Mouse (Mus musculus): ENCODE measurements around the gene Zbtb11. TPM values are rescaled to one million over a fixed set of nuclear protein-coding genes. Genes with fewer than 3 reads are reported as not detected.

Gene Zbtb11
- total RNA-seq, 2 experiments from 2014 or later, result 55.7 to 56.6 TPM

DNA sequence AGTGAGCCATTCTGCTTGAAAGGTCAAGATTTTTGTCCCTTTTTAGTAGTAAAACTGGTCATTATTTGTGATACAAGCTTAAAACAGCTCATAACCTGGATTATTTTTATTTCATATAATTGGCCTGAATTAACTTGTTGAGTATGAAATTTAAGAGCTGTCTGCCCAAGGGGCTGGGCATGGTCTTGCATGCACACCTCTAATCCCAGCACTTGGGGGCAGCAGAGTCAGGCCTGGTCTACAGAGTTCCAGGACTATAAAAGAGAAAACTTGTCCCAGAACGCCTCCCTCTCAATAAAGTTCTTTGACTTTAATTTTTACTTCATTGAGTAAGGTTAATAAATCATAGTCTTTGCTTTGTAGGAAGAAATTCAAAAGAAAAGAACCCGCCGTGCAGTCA, 4.5 kb upstream of the Zbtb11 start:
- no peak for DNase-seq (ENCODE audit: low spot score in 2 of 2)

DNA sequence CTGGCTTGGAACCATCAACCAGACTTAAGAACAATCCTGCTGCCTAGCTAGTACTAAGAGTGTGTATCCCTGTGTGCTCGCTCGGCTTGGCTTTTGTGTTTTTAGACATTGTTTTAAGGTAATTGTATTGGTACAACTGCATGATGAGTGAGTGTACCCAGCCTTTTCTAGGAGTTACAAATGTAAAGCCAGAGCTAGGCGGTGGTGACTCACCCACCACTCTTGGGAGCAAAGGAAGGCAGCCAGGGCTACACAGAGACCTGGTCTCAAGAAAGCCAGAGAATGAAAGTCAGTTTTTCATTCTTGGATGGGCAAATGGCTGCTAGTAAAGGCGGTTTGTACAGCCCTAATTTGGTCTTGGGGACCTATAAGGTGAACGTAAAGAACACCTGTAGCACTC, 3.3 kb upstream of the Zbtb11 start:
- no peak for DNase-seq (ENCODE audit: low spot score in 2 of 2)

DNA sequence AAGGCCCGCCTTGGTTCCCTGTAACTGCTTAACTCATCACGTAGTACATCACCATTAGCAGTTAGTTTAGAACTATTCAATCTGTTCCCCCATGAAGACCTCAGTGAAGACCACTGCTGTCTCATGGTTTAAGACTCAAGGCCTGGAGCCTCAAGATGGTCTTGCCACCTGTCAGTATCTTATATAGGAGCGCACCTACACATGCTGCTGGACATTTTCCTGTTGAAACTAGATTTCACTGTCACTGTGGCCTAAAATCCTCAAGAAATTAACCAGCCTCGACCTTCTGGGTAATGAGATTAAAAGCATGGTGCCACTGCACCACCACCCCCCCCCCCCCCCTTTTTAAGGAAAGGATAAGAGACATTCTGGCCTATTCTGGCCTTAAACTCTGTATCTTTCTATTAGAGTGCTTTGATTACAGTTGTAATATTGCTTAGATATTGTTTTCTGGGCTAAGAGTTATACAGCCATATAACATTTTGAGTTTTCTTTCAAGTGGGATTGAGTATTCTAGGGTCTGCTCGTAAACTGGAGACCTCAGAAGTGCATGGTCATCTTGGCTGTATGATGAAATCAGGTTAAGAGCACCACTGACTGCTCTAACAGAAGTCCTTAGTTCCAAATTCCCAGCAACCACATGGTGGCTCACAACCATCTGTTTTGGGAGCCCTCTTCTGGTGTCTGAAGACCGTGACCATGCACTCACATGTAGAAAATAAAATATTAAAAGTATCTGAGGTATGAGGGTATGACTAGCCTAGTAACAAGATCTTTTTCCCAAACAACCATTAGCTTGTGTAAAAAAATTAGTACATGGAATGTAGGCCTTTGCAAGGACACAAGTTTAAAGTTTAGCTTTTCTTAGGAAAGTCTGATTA, 1.7 kb upstream of the Zbtb11 start:
- no peak for DNase-seq (ENCODE audit: low spot score in 2 of 2)

DNA sequence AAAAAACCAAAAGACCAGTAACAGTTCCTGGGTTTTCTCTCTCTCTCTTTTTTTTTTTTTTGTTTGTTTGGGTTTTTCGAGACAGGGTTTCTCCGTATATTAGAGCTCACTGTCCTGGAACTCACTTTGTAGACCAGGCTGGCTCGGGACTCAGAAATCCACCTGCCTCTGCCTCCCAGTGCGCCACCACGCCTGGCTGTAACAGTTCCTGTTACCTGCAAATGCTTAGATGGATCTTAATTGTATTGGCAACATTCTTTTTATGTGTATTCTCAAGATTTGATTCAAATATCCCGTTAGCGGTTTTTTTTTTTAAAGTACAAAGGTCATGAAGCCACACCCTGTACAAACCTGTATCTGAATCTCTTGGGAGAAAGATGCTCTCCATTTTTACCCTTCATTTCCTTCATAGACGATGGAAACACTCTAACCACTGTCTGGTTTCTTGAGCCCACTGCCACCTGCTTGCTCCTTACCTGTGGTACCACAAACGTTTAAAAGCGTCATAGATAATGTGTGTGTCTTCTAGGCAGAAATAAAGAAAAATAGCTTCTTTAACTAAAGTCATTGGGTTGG, 969 bp upstream of the Zbtb11 start:
- no peak for DNase-seq (ENCODE audit: low spot score in 2 of 2)

DNA sequence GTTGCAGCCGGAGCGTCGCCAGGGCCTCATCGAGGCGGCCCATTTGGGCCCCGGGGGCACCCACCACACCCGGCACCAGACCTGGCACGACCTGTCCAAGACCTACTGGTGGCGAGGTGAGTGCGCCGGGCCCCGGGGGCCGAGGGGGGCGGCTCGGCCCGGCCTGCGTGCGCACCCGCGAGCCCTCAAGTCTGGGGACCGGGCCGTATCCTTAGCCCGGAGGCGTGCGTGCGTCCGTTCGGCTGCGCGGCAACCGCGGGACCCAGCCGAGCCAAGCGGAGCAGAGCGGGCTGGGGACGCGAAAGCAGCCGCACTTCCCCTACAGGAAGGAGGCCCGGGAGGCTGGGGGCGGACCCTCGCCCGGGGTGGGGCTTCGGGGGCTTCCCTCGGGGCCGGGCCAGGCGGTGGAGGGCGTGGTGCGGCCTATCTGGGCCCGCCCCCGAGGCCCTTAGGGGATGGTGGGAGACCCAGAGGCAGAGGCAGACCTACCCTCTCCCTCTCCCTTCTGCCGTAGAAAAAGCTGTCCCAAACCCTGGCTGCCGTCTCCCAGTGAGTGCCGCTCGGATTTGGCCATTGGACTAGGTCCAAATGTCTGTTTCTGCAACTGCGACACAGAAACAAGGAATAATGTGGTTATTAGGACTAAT, 696 bp downstream of the Zbtb11 start:
- peak; percentile 87 to 88 for DNase-seq (ENCODE audit: low spot score in 2 of 2)

DNA sequence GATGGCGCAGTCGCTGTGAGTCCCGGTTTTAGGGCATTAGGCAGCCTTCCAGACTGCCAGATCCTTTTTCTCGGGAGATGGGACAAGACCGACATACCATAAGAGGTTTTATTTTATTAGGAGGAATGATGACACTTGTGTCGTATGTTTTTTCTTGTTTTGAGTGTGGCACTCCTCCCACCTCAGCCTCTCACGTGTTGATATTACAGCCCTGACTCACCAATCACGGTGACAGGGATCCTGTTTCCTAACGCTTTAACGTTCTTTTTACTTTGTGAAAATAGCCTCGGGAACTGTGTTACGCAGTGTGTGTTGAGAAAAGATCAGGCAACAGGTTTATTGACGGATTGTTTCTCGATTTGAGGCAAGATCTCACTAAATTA, 1.2 kb downstream of the Zbtb11 start:
- DNase-seq (ENCODE audit: low spot score in 2 of 2), result peak in 1 of 2 experiments; percentile 69

DNA sequence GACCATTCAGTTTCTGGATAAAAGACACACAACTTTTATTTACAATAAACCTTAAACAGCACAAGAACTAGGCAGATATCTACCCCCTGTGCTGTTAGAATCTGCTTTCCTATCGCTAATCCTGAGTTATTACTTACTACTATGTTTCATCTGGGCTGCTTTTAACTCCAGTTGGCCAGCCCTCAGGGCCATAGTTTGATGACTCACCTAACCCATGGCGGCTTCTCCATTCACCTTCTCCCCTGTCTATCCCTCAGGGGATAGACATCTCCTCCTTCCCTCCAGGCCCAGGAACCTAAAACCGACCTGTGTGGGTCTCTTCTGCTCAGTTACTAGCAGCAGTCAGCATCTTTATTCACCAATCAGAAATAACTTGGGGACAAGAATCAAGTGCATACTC, 12.3 kb downstream of the Zbtb11 start:
- no peak for DNase-seq (ENCODE audit: low spot score in 2 of 2)

DNA sequence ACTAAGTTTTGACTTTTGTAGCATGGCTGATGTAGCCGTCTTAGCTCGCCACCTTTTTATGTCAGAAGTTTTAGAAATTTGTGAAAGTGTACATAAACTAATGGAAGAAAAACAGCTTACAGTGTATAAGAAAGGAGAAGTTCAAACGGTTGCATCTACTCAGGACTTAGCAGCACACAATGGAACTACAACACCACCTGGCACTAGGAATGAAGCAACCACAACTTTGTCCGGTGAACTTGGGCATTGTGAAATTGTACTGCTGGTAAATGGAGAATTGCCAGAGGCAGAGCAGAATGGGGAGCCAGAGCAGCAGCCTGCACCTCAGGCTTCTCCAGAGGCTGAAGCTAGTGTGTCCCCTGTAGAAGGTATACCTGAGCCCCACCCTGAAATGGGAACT, 16.6 kb downstream of the Zbtb11 start:
- no peak for DNase-seq (ENCODE audit: low spot score in 2 of 2)

DNA sequence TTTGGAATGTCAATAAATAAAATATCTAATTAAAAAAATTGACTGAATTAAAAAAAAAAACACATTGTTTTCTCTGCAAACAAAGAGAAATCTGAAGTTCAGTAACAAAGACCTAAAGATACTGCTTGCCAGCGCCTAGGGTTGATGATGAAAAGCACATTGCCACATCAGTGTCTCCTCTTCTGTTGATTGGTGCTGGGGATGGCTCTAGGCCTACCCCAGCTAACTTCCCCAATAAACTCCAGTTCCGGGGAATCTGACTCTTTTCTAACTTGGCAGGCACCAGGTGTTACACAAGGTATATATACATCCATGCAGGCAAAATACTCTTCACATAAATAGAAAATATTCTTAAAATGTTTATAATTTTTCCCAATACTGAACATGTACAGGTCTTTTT, 20.6 kb downstream of the Zbtb11 start:
- DNase-seq (ENCODE audit: low spot score in 2 of 2), result no peak

DNA sequence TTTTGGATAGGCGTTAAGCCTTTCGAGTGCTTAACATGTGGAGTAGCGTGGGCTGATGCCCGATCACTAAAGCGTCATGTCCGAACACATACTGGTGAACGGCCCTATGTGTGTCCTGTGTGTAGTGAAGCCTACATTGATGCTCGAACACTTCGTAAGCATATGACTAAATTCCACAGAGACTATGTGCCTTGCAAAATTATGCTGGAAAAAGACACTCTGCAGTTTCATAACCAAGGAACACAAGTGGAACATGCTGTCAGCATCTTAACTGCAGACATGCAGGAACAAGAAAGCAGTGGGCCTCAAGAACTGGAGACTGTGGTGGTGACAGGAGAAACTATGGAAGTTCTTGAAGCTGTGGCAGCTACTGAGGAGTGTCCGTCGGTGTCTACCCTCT, 33.1 kb downstream of the Zbtb11 start:
- DNase-seq (ENCODE audit: low spot score in 2 of 2), result peak in 1 of 2 experiments; percentile 26

DNA sequence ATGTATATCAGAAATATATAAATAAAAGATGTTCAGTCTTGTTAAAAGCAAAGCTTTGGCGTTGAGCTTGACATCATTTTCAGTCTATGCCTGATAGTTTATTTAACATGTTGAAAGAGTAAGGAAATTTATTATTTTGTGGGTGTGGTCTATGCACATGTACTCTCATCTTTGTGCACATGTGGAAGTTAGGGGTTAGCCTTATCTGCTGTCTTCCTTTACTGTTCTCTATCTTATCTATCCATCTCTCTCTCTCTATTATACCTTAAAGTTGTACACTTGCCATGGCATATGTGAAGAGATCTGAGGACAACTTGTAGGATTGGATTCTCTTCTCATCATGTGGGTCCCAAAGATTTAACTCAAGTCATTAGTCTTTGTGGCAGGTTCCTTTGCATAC, 35.2 kb downstream of the Zbtb11 start:
- DNase-seq (ENCODE audit: low spot score in 2 of 2), result no peak

DNA sequence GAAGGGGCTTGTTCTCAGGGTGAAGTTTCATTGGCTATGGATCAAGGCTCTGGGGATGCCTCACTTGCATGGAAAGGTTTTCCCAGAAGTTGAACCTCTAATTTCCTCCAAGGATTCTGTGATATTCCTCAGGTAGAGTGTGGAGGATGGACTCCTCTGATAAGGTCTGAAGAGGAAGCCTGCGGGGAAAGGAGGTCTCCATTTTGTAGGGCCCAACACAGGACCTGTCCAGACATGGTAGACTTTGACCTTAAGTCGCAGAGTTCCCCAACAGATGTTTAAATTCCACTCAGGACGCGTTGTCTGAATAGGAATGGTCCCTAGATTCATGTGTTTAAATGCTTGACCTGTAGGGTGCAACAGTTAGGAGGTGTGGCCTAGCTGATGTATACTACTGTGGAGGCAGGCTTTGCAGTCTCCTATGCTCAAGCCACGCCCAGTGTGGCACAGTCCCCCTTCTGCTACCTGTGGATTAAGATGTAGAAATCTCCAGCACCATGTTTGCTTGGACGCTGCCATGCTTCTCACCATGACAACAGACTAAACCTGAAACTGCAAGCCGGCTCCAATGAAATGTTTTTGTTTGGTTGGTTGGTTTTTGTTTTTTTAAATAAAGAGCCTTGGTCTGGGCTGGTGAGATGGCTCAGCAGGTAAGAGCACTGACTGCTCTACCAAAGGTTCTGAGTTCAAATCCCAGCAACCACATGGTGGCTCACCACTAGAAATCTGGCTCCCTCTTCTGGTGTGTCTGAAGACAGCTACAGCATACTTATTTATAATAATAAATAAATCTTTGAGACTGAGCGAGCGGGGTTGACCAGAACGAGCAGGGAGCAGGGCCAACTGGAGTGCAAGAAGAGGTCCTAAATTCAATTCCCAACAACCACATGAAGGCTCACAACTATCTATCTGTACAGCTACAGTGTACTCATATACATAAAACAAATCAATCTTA, 39.4 kb downstream of the Zbtb11 start:
- no peak for DNase-seq (ENCODE audit: low spot score in 2 of 2)

DNA sequence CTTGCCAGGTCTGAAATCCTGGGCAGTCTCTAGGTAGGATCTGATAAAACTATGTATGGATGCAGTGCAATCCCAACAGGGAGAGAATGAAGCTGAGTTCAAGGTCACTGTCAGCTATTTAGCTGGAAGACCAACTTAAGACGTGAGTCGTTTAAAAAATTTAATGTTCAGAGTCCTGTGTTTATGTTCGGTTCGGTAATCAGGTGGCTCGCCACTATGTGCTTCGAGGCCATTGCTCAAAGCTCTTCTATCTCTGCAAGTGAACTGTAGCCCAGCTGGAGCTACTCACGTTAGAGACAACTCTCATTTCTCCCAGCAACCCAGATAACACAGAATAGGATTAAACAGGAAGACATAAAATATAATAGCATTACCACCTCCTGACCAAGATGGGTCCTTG, 40.4 kb downstream of the Zbtb11 start:
- no peak for DNase-seq (ENCODE audit: low spot score in 2 of 2)

DNA sequence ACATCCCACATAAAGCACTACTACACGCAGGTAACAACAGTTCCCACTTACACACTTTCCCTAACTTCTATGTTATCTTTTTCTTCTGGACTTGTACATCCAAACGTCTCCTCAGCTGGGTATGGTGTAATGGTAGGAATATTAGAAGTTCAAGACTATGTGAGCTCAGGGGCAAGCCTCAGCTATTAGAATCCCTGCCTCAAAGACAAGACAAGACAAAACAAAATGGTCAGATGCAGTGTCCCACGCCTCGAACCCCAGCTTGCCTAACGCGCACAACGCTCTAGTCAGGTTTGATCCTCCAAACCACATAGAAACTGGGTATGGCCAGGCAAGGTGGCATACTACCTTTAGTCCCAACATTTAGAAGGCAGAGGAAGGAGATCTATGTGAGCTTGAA, 46.0 kb downstream of the Zbtb11 start:
- no peak for DNase-seq (ENCODE audit: low spot score in 2 of 2)

DNA sequence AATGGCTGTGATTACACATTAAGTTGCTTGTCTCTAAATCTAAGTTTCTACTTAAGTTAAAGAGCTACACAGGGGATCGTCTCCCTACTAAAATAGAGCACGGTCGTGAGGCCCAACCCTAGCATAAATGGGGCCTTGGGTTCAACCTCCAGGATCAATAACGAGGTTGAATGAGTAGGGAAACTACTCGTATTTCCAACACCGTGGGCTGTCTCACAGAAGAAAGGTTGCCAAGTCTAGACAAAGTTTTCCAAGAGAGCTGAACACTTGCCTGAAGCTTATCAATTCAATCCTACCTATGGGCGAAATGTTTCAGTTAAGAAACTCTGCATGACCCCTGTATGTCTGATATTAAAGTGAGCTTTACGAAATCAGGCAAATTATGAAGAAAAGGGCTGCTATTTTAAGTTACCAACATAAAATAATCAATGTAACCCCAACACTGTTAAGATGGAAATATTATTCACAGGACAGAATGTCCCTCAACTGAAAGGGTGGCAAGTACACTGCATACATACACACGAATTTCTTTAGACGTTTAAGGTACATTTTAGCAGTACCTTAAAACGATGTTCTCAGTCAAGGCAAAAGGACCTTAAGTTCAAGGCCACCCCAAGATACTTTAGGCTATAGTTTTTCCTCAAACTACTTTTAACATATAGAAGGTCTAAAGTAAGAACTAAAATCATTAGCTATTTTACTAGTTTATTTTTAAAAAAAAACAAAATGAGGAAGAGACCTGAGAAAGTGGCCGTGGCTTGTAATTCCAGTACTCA, 54.4 kb downstream of the Zbtb11 start:
- DNase-seq (ENCODE audit: low spot score in 2 of 2), result no peak

DNA sequence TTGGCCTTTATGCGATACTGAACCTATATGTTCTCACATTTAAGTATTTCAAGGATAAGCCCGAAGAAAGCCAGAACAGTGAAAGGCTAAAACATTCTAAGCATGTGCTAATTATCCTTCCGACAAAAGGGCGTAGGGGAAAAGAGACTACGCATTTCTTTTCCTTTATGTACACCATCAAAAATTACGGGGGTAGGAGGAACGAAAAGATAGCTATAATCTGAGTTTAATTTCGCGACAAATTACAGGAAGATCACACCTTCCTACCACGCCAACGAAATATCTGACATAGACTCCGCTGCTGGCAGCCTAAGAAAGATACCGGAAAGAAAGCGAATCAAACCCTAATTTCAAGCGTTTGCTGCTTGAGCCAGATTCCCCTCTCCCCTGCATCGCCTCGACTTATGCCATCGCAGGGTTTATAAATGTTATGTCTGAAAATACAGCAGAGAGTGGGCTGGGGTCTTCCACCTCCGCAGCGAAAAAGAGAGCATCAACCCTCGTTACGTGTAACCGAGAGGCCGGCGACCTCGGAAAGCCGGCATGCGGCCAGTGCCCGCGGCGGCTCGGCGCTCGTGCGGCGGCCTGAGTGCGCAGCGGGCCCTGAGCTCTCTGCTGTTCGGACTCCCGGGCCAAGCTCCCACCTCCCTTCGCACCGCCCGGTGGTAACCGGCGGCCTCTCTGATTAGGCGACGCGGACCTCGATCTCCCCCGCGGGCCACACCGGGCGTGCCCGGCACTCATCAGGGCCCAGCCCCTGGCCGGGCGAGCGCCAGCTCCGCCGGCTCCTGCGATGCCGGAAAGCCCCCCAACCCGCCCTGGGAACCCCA, 55.3 kb downstream of the Zbtb11 start:
- peak in 1 of 2 experiments; percentile 27 for DNase-seq (ENCODE audit: low spot score in 2 of 2)

DNA sequence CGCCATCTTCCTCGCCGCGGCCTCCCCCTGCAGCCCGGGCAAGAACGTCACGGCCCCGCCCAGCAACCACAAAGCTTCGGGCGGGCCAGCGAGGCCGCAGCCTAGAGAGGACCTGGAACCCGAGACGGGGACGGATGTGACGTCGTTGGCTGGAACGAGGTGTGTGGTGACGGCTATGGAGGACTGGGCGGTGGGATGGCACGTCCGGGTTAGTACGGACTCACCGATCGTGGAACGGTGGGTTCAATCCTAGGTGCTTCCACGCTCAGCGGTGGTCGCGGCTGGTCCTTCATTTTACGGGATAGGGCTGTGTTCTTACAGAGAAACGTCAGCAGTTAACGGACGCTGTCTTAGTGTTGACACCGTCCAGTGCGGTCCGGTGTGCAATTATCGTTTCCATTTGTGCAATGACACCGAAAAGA, 56.0 kb downstream of the Zbtb11 start, which contains the start of gene Pcnp:
Gene Pcnp, minus strand, starts transcription at position 79 of the 422 bp plus-strand sequence.
- peak; percentile 96 to 98 for DNase-seq (ENCODE audit: low spot score in 2 of 2)

DNA sequence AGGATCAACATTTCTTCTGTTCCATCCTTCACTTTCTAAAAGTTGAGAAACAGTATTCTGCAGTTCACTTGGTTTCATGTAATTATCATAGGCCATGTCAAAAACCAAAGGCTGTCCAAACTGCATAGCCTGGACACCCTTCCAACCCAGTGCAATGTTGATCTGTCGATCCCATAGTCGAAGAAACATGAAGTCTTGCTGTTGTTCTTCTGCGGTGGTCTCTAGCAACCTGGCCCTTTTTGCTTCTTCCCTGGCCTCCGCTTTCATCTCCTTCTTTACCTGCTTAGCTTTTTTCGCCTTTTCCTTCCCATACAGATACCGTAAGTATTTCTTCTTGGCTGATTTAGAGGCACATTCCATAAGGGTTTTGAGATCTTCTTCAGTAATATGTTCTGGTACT, 60.9 kb downstream of the Zbtb11 start:
- DNase-seq (ENCODE audit: low spot score in 2 of 2), result no peak

DNA sequence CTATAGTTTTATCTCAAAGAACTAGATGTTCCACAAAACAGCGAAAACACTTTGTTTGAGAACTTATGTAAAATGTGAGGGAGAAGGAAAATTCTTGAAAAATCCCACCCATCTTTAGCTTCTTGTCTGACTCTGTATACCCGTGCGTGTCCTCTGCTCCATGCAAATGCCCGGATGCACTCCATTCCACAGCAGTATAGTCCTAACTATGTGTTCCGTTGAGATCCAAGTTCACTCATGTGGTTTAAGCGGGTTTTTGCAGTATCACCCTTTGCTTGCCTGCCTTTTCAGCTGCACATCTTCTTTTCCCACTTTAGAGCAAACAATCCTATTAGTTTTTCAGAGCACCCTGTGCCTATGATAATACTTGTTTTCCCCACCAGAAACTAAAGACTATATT, 62.8 kb downstream of the Zbtb11 start:
- no peak for DNase-seq (ENCODE audit: low spot score in 2 of 2)

Measured in layer of hippocampus, adult 18-20 months (tissue).